Mouse (Mus musculus): ENCODE results near the gene Khsrp. TPM values are rescaled to one million over a fixed set of nuclear protein-coding genes. Genes with fewer than 3 reads are reported as not detected.

The Khsrp gene
- total RNA-seq (2023) = 127 to 131 TPM (median 130 TPM) in 4 replicates

DNA sequence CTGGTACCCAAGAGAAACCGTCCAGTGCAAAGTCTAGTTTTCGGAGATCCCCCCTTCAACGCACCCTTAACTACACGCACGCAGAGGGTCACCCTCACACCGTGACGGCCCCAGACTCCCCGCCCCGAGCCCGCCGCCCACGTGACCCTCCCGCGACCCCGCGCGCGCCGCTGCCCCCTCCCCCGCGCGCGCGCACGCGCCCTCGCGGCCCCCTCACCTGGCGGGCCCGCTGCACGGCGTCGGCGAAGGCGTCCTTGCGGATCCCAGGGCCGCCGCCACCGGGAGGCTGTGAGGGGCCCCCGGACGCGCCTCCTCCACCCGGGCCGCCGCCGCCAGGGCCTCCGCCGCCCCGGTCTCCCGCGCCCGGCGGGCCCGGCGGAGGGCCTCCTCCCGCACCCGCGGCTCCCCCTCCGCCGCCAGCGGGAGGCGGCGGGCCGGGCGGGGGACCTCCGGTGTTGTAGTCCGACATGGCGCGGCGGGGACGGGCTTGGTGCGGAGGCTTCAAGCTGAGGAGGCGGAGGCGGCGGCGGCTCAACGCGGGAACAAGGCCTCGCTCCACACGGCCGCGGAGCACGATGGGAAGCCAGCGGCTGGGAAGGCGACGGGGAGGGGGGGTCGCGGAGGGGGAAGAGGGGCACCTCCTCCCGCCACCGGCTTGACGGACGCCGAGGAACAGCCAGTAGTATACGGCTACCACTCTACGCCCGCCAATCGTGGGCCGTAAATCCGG is at the start of gene Khsrp:
TSS of gene Khsrp (minus strand) at position 592 of the 730 bp plus-strand sequence.

DNA sequence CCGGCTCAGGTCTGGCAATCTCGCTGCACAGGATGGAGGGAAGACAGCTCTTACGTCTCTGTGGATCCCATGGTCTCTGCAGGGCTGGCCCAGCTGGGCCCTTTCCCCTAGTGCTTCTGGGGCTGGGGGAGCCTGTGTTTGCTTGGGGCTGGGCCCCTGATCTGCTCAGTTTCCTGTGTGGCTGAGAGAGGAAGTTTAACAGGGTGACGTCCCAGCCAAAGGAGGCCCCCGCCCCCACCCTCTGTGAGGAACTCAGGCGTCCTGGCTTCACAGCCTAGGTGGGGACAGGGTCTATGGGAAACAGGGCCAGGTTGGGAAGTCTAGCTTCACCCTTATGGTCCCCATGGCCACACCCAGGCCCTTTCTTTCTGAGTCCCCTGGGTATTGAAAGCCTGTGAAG is 47.0 kb upstream of the Khsrp start, which contains the start of gene Dennd1c:
TSS of gene Dennd1c (minus strand) at position 179 of the 400 bp plus-strand sequence.

DNA sequence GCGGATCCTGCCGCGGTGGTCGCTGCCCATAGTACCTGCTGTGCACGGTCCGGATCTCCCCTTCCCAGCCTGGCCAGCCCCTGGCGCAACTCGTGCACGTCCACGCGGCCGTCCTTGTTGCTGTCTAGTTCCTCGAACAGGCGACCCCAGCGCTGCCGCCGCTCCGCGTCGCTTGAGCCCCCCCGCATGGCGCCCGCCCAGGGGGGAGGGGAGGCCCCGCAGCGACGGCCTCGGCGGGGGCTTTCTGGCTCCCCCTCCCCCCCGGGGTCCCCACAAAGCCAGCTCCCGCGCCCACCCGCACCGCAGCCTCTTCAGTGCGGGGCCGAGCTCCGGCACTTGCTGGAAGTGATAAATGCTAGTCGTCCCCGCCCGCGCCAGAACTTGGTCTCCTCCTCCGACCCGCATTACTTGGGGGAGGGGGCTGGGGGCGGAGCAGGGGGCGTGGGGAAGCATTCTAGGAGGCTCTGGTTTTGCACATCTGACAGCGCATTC is 28.2 kb upstream of the Khsrp start, which contains the start of gene Slc25a23:
TSS of gene Slc25a23 (minus strand) at position 378 of the 492 bp plus-strand sequence.

DNA sequence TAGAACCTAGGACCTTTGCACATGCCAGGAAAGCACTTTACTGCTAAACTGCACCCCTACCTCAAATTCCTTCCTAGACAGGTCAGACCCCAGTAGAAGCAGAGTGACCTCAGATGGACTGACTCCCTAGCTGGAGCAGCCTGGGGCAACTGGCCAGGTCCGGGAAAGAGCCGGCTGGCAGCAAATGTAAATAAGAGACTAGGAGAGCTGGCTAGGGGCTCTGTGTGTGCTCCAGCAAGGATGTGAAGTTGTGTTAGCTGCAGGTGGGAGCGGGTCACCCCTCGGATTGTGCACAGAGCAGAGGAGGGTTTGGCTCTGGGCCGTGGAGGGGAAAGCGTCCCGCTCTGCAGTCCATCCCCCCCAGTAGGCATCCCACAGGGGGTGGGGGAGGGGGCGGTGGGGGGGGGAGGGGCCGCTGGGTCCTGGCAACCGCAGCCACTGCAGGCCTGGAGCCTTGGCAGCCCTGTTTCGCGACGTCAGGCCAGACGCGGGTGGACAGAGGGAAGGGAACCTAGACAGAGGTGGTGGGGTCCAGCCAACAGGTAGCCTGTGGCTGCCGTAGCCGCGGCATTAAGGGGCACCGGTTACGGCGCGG is 27.7 kb upstream of the Khsrp start, which contains the start of gene Crb3:
TSS of gene Crb3 (plus strand) at position 215 of the 595 bp plus-strand sequence.

DNA sequence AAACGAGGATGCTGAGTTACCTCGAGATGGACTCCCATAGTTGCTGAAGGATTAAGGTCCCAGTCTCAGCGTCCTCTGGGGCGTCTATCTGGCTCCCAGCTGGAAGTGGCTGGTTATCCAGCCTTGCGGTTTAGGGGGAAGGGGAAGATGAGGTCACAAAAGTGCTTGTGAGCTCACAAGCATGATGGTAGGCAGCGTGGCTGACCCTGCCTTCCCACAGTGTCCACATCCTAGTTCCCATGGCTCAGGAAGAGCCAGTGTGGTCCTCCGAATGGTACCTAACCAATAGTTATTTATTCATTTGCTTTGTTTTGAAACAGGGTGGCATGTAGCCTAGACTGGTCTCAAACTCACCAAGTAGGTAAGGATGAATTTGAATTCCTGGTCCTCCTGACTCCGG is 10.2 kb upstream of the Khsrp start, which contains the start of gene Slc25a41:
TSS of gene Slc25a41 (minus strand) at position 101 of the 400 bp plus-strand sequence.

DNA sequence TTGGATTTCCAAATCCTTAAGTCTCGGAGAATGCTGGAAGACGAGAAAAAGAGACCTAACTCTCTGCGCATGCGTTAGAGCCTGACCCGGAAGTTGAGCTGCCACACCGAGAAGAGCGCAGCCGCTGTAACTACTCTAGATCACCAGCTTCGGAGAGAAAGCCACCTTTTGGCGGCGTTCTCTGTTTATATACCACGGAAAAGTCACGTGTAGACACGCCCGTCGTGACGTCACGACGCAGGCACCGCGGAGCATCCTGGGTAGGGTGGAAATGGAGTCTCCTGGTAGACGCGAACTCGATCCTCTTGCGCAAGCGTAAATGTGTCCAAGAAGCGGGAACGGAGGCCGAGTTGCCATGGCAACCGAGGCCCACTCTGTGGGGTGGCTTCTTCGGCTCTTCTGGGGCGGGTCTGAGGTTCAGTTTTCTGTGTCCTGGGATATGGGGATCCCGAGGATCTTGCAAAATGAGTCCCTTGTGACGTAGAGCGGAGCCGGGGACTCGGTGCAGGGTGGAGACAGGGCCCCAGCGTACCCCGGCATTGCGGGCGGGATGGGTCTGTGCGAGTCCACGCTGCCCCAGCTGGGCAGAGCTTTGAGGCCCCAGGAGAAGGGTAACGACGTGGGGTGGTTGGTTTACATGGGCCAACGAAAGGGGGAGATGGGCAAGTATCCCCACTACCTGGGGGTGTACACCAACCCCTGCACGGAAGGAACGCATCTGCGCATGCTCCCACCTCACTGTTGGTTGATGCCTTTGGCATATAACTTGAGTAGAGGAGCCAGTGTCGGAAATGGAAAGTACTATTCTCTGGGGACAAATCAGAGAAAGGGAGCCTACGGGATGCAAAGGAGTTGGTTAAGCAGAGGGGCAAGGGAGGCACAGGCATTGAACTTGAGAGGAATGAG is 19.8 kb downstream of the Khsrp start, which contains the start of the genes Gtf2f1 and Gm17949:
TSS of gene Gtf2f1 (minus strand) at position 53 of the 906 bp plus-strand sequence.
TSS of gene Gm17949 (plus strand) at position 234 of the 906 bp plus-strand sequence.

DNA sequence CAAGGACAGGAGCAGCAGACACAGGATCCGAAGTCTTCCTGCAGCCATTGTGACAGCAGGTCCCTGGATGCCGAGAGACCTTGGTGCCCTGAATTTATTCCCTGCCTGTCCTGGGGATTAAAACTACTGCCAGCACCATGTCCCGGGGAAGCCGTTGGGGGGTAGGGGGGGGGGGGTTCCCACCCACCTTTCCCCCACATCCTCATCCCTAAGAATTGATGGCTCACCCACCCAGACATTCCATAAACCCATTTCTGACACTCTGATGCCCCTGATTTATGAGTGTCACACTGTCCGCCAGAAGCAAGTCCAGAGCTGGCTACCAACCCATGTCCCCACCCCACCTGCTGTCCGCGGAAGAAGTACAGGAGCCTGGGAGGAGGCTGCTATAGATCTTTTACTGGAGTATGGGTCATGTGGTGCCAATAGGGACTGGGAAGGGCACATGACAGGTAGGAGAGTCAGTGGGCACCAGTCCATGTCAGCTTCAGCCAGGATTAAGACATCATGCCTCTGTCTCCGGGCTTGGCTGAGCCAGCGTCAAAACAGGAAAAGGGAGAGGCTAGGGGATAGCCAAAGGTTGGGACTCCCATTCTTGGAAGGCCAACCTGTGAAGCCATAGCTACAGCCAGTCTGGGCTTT is 31.2 kb downstream of the Khsrp start, which contains the start of gene Pspn:
TSS of gene Pspn (minus strand) at position 51 of the 642 bp plus-strand sequence.

DNA sequence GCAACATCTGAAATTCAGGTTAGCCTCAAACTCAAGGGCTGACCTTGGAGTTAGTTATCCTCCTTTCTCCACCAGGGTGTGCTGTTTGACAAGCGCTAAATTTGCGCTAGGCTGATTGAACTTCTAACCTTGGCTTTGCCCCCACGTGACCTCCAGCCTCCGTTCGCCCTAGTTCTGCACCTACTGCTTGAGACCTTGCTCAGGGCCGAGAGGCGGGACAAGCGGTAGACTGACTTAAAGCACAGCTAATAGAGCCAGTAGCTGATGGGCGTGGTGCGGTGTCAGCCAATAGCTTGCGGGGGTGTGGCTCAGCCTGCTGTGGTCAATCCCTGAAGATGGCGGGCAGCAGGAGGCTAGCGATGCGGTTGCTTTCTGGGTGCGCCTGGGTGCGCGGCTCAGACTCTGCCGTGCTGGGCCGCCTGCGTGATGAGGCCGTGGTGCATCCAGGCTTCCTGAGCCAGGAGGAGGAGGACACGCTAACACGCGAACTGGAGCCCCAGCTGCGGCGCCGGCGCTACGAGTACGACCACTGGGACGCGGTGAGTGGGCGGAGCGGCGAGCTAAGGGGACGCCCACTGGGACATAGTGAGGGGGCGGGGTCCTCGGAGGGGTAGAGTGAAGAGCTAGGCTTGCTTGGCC is 34.2 kb downstream of the Khsrp start, which contains the start of gene Alkbh7:
TSS of gene Alkbh7 (plus strand) at position 311 of the 639 bp plus-strand sequence.

DNA sequence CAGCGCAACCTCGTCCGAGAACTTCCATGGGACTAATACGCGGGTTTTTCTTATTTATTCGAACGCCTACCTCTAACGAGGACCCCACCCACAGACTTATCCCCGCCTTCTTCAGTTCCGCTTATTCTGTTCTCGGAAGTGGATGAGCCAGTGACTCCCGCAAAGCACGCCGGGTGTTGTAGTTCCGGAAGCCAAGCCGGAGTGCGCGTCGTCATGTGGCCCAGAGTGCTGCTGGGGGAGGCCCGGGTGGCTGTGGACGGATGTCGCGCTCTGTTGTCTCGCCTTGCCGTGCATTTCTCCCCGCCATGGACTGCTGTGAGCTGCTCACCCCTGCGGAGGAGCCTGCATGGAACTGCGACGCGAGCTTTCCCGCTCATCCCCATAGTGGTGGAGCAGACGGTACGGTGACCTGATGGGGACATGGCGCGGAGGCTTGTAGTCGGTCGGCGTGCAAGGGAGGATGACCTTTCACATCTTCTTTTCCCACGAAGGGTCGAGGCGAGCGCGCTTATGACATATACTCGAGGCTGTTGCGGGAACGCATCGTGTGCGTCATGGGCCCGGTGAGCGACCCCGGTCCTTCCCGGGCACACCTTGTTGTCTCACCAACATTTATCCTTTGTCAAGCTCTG is 41.1 kb downstream of the Khsrp start, which contains the start of gene Clpp:
TSS of gene Clpp (plus strand) at position 191 of the 632 bp plus-strand sequence.

DNA sequence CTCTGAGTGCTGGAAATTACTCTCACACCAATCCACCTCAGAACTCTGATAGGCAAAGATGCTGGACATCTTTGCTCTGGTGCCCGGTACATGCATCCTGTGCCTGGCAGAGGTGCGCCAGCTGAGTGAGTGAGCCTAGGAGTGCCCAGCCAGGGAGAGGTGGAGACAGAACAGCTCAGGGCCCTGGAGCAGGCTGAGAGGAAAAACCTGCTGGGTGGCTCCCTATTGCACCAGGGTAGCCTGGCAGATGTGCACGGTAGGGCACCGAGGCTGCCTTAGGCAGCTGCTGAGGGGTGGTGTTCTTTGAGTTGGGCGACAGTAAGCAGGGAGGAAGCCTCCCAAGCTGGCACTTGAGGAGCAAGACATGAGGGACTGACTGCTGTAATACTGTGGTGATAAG is 49.3 kb downstream of the Khsrp start, which contains the start of gene Acer1:
TSS of gene Acer1 (minus strand) at position 114 of the 400 bp plus-strand sequence.

Other genes with a start within 250 kb of the Khsrp start
- gene Rfx2, start 200.5 kb downstream of the Khsrp start, total RNA-seq (2023) = 10.1 to 14.5 TPM (median 11.7 TPM) in 4 replicates
- gene Acsbg2, start 157.1 kb downstream of the Khsrp start, total RNA-seq (2023) = not detected in 4 replicates
- gene 1700061G19Rik, start 156.0 kb downstream of the Khsrp start, total RNA-seq (2023) = 0.20 TPM in 1 of 4 replicates, not detected in the others
- gene Mllt1, start 96.1 kb downstream of the Khsrp start, total RNA-seq (2023) = 35.6 to 40.7 TPM (median 38.2 TPM) in 4 replicates
- gene Acer1, start 49.4 kb downstream of the Khsrp start, total RNA-seq (2023) = not detected in 4 replicates
- 24.2 to 35.2 TPM (median 28.4 TPM) in 4 replicates for gene Clpp, start 41.2 kb downstream of the Khsrp start, total RNA-seq (2023)
- gene Alkbh7, start 34.2 kb downstream of the Khsrp start, total RNA-seq (2023) = 10.0 to 14.6 TPM (median 12.5 TPM) in 4 replicates
- not detected in 4 replicates for gene Pspn, start 31.5 kb downstream of the Khsrp start, total RNA-seq (2023)
- 59.8 to 65.3 TPM (median 63.7 TPM) in 4 replicates for gene Gtf2f1, start 20.2 kb downstream of the Khsrp start, total RNA-seq (2023)
- gene Gm17949, start 20.1 kb downstream of the Khsrp start, total RNA-seq (2023) = not detected in 4 replicates
- not detected in 4 replicates for gene Slc25a41, start 10.1 kb upstream of the Khsrp start, total RNA-seq (2023)
- gene Crb3, start 27.6 kb upstream of the Khsrp start, total RNA-seq (2023) = 16.9 to 20.3 TPM (median 18.6 TPM) in 4 replicates
- gene Slc25a23, start 28.3 kb upstream of the Khsrp start, total RNA-seq (2023) = 16.8 to 22.0 TPM (median 18.4 TPM) in 4 replicates
- 137 to 170 TPM (median 149 TPM) in 4 replicates for gene Dennd1c, start 47.0 kb upstream of the Khsrp start, total RNA-seq (2023)
- 0.41 to 0.43 TPM (median 0.43 TPM) in 3 of 4 replicates, not detected in the other for gene Tubb4a, start 56.3 kb upstream of the Khsrp start, total RNA-seq (2023)
- 0.45 to 1.2 TPM (median 0.78 TPM) in 3 of 4 replicates, not detected in the other for gene Tnfsf9, start 73.8 kb upstream of the Khsrp start, total RNA-seq (2023)
- gene Cd70, start 118.3 kb upstream of the Khsrp start, total RNA-seq (2023) = not detected in 4 replicates
- 0.30 TPM in 1 of 4 replicates, not detected in the others for gene Tnfsf14, start 162.7 kb upstream of the Khsrp start, total RNA-seq (2023)
- 2.3 to 6.1 TPM (median 2.8 TPM) in 4 replicates for gene C3, start 196.6 kb upstream of the Khsrp start, total RNA-seq (2023)
- 53.3 to 60.2 TPM (median 54.8 TPM) in 4 replicates for gene Gpr108, start 216.9 kb upstream of the Khsrp start, total RNA-seq (2023)
- gene Trip10, start 217.9 kb upstream of the Khsrp start, total RNA-seq (2023) = 8.7 to 17.0 TPM (median 13.2 TPM) in 4 replicates
- gene Vav1, start 247.6 kb upstream of the Khsrp start, total RNA-seq (2023) = 183 to 200 TPM (median 192 TPM) in 4 replicates